Mouse (Mus musculus) heart, embryonic 14.5 days (tissue): ENCODE measurements at regions not wholly inside any gene's neighbourhood (a gene's known extent, or its start where the extent isn't known, plus 50 kb on each side); places are given as distances from the start of the nearest gene placed in this dataset.

Source experiments
- ATAC-seq: fragments of 200-750 bp; cut with Nextera tagmentation; 2 replicates; pipeline ENCODE4 v1.8.0; 2017; ENCODE audit warnings: low read depth, moderate TSS enrichment; ENCODE audit not compliant: insufficient number of reproducible peaks, insufficient read depth, low FRiP score
- H3K27ac ChIP-seq, 2 experiments: fragments of 200-500 bp in 1 of 2; fragments of 300-500 bp in 1 of 2; sonication (generic) in 1 of 2; replicated peaks in 1 of 2; 2 replicates each; pipeline ENCODE4 v1.5.1; 2012 to 2014; ENCODE audit warnings: low read depth in 2 of 2, low read length in 2 of 2, control low read depth in 1 of 2, mild to moderate bottlenecking in 1 of 2, mixed read lengths in 1 of 2; ENCODE audit not compliant: control insufficient read depth in 1 of 2, insufficient read depth in 1 of 2
- H3K27me3 ChIP-seq: fragments of 300-500 bp; sonication (generic); 2 replicates; pipeline ENCODE4 v1.6.1; 2014; ENCODE audit warnings: mild to moderate bottlenecking, low read length, control low read depth; ENCODE audit not compliant: control insufficient read depth, insufficient read depth
- H3K36me3 ChIP-seq: fragments of 300-500 bp; sonication (generic); 2 replicates; pipeline ENCODE4 v1.6.1; 2014; ENCODE audit warnings: mild to moderate bottlenecking, control low read depth, low read length, mixed read lengths; ENCODE audit not compliant: control insufficient read depth, insufficient read depth
- H3K4me1 ChIP-seq, 2 experiments: fragments of 200-500 bp in 1 of 2; fragments of 300-500 bp in 1 of 2; sonication (generic) in 1 of 2; 2 replicates each; pipeline ENCODE4 v1.6.1; 2012 to 2014; ENCODE audit warnings: low read length in 2 of 2, control low read depth in 1 of 2, mixed read lengths in 1 of 2; ENCODE audit not compliant: control insufficient read depth in 2 of 2, insufficient read depth in 2 of 2
- H3K4me2 ChIP-seq: fragments of 300-500 bp; sonication (generic); 2 replicates; pipeline ENCODE4 v1.6.1; 2014; ENCODE audit warnings: mild to moderate bottlenecking, low read length
- H3K4me3 ChIP-seq, 2 experiments: fragments of 200-500 bp in 1 of 2; fragments of 300-500 bp in 1 of 2; sonication (generic) in 1 of 2; 2 replicates each; pipeline ENCODE4 v1.5.1; 2012 to 2014; ENCODE audit warnings: low read length in 2 of 2, mild to moderate bottlenecking in 2 of 2, control low read depth in 1 of 2, low read depth in 1 of 2, moderate library complexity in 1 of 2; ENCODE audit not compliant: control insufficient read depth in 1 of 2, insufficient read depth in 1 of 2
- H3K9ac ChIP-seq: fragments of 300-500 bp; sonication (generic); 2 replicates; pipeline ENCODE4 v1.6.1; 2014; ENCODE audit warnings: mild to moderate bottlenecking, low read length
- H3K9me3 ChIP-seq: fragments of 300-500 bp; sonication (generic); 2 replicates; pipeline ENCODE4 v1.6.1; 2016; ENCODE audit warnings: low read length, control low read depth; ENCODE audit not compliant: control insufficient read depth
- WGBS: fragments of 180-500 bp; shearing (Covaris S2); extraction: QIAGEN DNeasy Blood & Tissue Kit; methylation state at CpG from one replicate; pipeline ENCODE4 v1.1.7; 2014; 5-methylcytosine and 5-hydroxymethylcytosine counted together

DNA sequence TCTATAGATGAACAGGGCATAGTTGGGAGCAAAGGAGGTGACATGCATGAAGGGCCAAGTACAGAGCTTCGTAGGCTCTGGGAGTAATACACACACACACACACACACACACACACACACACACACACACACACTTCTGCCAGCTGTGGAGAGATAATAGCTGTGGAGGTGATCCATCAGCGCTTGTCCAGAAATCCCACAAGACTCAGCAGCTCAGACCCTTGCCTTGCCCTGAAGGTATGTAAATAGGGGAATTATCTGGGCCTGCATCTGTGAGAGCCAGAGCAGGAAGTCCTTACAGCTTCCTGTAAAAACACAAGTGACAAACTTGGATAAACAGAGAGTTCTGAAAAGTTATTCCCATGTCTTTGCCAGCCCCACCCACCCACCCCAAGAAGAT lies 173.6 kb downstream of the Maf start:
- WGBS, result 53% methylated on average over 2 of the region's 2 CpGs
- no peak for ATAC-seq

DNA sequence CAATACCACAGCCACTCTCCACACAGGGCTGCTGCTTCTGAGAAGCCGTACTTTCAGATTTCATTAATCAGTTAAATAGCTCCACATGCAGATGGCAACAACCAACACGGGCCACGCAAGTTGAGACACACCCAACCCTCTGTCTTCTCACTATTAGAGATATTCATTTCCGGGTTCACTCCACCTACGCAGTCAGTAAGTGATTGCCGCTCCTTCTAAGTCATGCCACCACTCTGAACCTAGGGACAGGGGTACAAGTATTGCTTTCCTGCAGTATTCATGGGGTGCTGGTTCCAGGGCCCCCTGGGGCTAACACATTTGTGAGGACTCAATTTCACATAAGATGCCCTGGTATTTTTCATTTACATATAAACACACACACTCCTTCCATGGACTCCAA lies 176.3 kb downstream of the Maf start:
- Histone ChIP-seq H3K4me3 (no peak overlapping the region), H3K27me3 (no peaks in the 10 kb centered on the region), H3K4me1 (peaks cover 14 to 22% of the 10 kb centered on the region in 2 experiments), H3K9me3 (no peaks in the 10 kb centered on the region), H3K27ac (no peak overlapping the region), H3K4me2 (no peak overlapping the region), H3K36me3 (no peaks in the 10 kb centered on the region), H3K9ac (no peak overlapping the region)
- WGBS, result 84% methylated on average over 6 of the region's 6 CpGs
- no peak for ATAC-seq

More for the DNA sequence above, 173.6 kb downstream of the Maf start:
- peaks cover 14 to 19% of the 10 kb centered on the region in 2 experiments for H3K4me1 ChIP-seq
- no peaks in the 10 kb centered on the region for H3K9me3 ChIP-seq
- no peak overlapping the region for H3K9ac ChIP-seq
- H3K27me3 ChIP-seq, result no peaks in the 10 kb centered on the region
- no peaks in the 10 kb centered on the region for H3K36me3 ChIP-seq
- H3K27ac ChIP-seq, result no peak overlapping the region
- H3K4me2 ChIP-seq, result no peak overlapping the region
- H3K4me3 ChIP-seq, result no peak overlapping the region

DNA sequence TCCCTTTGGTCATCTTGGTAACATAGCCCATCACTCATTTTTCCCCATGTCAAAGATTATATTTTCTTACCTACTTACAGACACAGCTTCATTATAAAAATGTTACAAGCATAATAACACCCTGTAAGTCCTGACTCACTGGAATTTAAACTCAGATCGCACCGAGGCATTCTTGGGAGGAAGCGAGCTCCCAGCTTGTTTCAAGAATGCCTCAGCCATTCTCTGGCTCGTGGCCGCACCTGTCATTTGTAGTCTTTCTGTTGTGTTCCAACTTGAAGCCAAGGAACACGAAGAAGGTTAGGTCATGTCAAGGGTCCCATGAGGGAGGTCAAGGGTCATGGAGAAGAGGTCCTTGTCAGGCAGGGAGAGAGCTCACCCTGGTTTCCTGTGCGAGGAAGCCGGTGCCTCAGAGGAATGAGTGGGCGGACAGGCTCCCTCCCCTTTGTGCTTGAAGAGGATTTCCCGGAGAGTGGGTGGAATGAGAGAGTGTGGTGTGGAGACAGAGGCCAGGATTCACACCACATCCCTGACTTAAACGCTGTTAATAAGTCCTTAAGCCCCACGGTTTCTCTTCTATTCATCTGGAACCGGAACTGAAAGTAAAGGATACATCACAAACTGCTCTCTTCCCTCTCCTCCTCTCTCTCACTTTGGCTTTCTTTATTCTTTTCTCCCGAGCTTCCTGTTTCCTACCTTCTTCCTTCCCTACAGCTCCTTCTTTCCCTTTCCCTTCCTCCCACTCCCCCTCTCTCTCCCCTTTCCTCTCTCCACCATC lies 177.8 kb downstream of the Maf start:
- Histone ChIP-seq H3K27me3 (no peaks in the 10 kb centered on the region), H3K4me1 (peaks cover 17 to 26% of the 10 kb centered on the region in 2 experiments), H3K9me3 (no peaks in the 10 kb centered on the region), H3K4me2 (peak overlapping the region; percentile 31), H3K9ac (no peak overlapping the region), H3K36me3 (no peaks in the 10 kb centered on the region), H3K27ac (no peak overlapping the region), H3K4me3 (no peak overlapping the region)
- ATAC-seq, result no peak
- WGBS, result 31% methylated on average over 14 of the region's 14 CpGs

DNA sequence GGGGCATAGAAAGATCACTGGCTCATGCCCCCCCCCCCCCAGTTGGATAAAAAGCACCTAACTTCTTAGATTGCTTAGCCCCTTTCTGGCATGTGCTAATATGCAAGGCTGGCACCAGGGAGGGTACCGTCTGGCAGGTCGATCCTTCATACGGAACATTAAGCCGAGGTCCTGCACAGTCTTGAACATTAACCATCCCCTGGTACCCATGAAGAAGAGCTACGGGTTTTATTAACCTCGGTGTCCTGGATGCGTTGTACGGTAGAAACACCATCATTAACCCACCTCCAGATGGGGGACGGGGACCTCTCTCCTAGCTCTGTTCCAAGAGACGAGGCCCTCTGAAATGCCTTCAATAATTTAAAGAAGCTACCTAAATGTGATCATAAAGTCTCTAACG lies 178.7 kb downstream of the Maf start:
- no peaks in the 10 kb centered on the region for H3K9me3 ChIP-seq
- no peak overlapping the region for H3K27ac ChIP-seq
- H3K36me3 ChIP-seq, result no peaks in the 10 kb centered on the region
- 95% methylated on average over 11 of the region's 11 CpGs for WGBS
- H3K4me3 ChIP-seq, result no peak overlapping the region
- H3K4me1 ChIP-seq, result peaks cover 19 to 30% of the 10 kb centered on the region in 2 experiments
- no peak for ATAC-seq
- no peaks in the 10 kb centered on the region for H3K27me3 ChIP-seq
- no peak overlapping the region for H3K4me2 ChIP-seq
- no peak overlapping the region for H3K9ac ChIP-seq

DNA sequence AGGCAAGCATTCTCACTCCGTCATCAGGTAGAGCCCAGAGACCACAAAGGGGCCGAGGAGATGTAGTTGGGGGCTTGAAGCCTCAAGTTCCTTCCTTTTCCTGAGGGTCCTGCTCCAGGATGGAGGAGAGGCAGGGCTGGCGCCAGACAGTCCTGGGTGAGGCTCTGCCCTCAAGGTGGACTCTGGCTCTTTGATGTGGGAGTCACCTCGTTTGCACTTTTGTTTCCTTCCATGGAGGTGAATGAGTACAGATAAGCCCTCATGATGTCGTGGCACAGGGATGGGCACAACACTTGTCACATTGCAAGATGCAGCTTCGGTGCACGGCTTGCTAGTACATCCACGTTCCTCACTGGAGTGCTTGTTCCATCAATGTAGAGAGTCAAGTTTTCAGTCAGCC lies 182.4 kb downstream of the Maf start:
- 78% methylated on average over 8 of the region's 8 CpGs for WGBS
- Histone ChIP-seq H3K9me3 (peaks cover 2% of the 10 kb centered on the region; the same call in 1 of the 2 replicates), H3K27me3 (no peaks in the 10 kb centered on the region), H3K4me3 (no peak overlapping the region), H3K4me2 (no peak overlapping the region), H3K36me3 (no peaks in the 10 kb centered on the region), H3K9ac (no peak overlapping the region), H3K4me1 (peaks cover 14 to 22% of the 10 kb centered on the region in 2 experiments), H3K27ac (no peak overlapping the region)
- no peak for ATAC-seq

DNA sequence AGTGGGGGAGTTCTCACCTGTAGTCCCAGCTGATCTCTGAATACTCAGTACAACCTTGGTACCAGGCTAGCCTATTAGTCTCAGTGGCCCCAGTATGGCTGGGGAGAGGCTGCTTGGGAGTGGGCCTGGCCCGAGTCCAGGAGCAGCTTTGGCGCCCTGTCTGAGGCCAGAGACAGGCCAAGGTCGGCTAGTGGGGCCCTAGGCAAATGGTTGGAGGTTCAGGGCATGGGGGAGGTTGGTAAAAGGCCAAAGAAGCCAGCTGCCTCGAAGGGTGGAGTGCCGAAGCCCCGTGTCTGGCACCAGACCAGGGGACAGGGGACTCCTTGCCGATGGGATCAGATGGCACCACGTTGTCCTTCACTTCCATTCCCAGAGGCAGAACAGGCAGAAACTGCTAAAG lies 182.9 kb downstream of the Maf start:
- H3K4me2 ChIP-seq, result no peak overlapping the region
- peaks cover 9 to 20% of the 10 kb centered on the region in 2 experiments for H3K4me1 ChIP-seq
- H3K36me3 ChIP-seq, result no peaks in the 10 kb centered on the region
- 48% methylated on average over 8 of the region's 8 CpGs for WGBS
- H3K27me3 ChIP-seq, result no peaks in the 10 kb centered on the region
- no peak for ATAC-seq
- H3K4me3 ChIP-seq, result no peak overlapping the region
- H3K9me3 ChIP-seq, result peaks cover 2% of the 10 kb centered on the region; the same call in 1 of the 2 replicates
- no peak overlapping the region for H3K9ac ChIP-seq
- H3K27ac ChIP-seq, result no peak overlapping the region

DNA sequence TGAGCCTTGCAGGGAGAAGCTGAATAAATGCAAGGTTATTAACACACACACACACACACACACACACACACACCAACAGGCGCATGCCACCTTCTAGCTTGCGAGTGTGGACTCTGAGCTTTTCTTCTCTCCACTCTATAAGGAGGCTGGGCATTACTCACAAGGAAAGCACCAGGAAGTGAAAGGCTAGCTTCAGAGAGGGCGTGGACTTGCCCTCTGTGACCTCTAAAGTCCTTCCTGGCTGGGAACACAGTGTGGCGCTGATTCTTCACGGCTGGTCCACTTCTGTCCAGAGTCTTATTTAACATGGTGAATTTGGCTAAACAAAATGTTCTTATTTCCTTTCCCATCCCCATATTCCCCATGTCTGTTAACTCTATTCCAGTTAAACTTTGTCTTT lies 185.1 kb downstream of the Maf start:
- H3K36me3 ChIP-seq, result no peaks in the 10 kb centered on the region
- H3K27me3 ChIP-seq, result no peaks in the 10 kb centered on the region
- peaks cover 5 to 8% of the 10 kb centered on the region in 2 experiments; a peak in 3 of 4 replicates for H3K4me1 ChIP-seq
- peaks cover 2% of the 10 kb centered on the region; the same call in 1 of the 2 replicates for H3K9me3 ChIP-seq
- no peak overlapping the region for H3K4me3 ChIP-seq
- H3K4me2 ChIP-seq, result no peak overlapping the region
- H3K27ac ChIP-seq, result no peak overlapping the region
- ATAC-seq, result no peak
- no peak overlapping the region for H3K9ac ChIP-seq
- 77% methylated on average over 5 of the region's 5 CpGs for WGBS

DNA sequence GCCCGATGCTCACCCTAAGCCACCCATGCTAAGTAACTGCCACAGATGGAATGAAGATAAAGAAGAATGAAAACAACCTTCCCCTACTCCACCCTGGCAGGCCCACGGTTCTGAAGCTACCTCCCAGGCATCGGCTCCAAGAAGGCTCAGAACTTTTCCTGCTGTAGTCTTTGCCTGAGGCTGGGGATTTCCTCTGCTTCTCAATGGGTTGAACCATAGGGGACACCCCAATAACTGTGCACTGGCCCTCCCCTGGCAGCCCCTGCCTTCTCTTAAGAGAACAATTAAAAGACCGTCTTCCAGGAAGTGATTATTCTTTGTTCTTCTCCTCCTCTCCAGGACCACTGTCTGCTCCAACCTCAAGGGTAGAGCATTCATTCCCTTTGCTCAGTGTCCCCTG lies 191.9 kb downstream of the Maf start:
- no peak for ATAC-seq
- Histone ChIP-seq H3K4me1 (no peaks in the 10 kb centered on the region), H3K36me3 (no peaks in the 10 kb centered on the region), H3K9me3 (no peaks in the 10 kb centered on the region; the same call in 1 of the 2 replicates), H3K27ac (no peak overlapping the region), H3K9ac (no peak overlapping the region), H3K4me2 (no peak overlapping the region), H3K27me3 (no peaks in the 10 kb centered on the region), H3K4me3 (no peak overlapping the region)
- WGBS, result 51% methylated on average over 4 of the region's 4 CpGs
